Mouse (Mus musculus): ENCODE measurements around the gene Gm10801. TPM values are rescaled to one million over a fixed set of nuclear protein-coding genes. Genes with fewer than 3 reads are reported as not detected.
"Not testable (repeated sequence)": the region's sequence is repeated elsewhere in the genome, so short reads cannot be mapped to it uniquely, and the experiment has no call there.

Gene Gm10801
- under 1 TPM in 1 of 2 experiments, not detected in 1; 0.91 TPM for total RNA-seq (2021)
- long read RNA-seq, experiment 1, result 0 reads
- long read RNA-seq, experiment 2, result 0 reads

GRCm38 (mm10) chr2:98661937-98662336, at the start of gene Gm10801:
Gene Gm10801, plus strand, starts transcription at chr2:98662237.
- DNase-seq, result not testable (repeated sequence)

DNA sequence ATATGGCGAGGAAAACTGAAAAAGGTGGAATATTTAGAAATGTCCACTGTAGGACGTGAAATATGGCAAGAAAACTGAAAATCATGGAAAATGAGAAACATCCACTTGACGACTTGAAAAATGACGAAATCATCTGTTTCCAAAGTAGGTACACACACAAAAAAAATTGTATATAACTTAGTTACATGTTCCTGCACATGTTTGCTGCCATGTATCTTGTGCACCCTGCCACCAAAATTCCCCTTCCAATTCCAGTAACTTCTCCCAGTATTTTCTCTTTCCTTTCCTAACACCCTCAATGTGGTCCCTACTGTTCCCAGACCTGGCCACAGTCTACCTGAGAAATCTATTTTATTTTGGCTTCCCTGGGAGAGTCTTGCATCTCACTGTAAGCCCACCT, 5.2 kb downstream of the Gm10801 start, which contains the start of gene Gm10800:
Gm10800 (minus strand) TSS at position 101 of the 400 bp plus-strand sequence.
- not testable (repeated sequence) for DNase-seq

- no peak for DNase-seq
Observed at GRCm38 (mm10) chr2:98697533-98697932, 35.5 kb downstream of the Gm10801 start.

Other genes starting within 250 kb of the Gm10801 start
- gene Gm10800, start 5.1 kb downstream of the Gm10801 start, total RNA-seq (2021), result under 1 TPM; 0.48 to 0.72 TPM

Data from adrenal gland, postnatal 10 days (tissue).